In genomic region chr6:38910828-38911559, GRCm38 (mm10) we compare ENCODE assay signal across 8 mouse cellular contexts. TPM values are rescaled to one million over a fixed set of nuclear protein-coding genes. Genes with fewer than 3 reads are reported as not detected.
DNase-seq lines count a peak whose midpoint lies in the region; ATAC-seq lines count a peak whose summit lies in the region.

No protein-coding gene starts in this region.

- no peaks in the 10 kb centered on the region for H3K4me1 ChIP-seq in kidney, embryonic 14.5 days (ENCODE audit: control insufficient read depth, insufficient read depth, low read length)
- peaks cover 92% of the 10 kb centered on the region for H3K4me1 ChIP-seq in liver, embryonic 12.5 days

- peak; percentile 29; the same call in 1 of the 2 replicates for ATAC-seq in kidney, embryonic 14.5 days (ENCODE audit: low FRiP score, low TSS enrichment)
- peak; percentile 92 for ATAC-seq in liver, embryonic 12.5 days

- peak; percentile 48 to 60 for DNase-seq in CD8-positive naive resting alpha-beta T cell, adult 2 months (ENCODE audit: low read depth in 2 of 2, low spot score in 2 of 2)
- peak; percentile 64 for DNase-seq in T-cell, adult 2 months (ENCODE audit: low spot score)
- DNase-seq in cerebellum, postnatal 25 days, result peak; percentile 73 to 81
- peak; percentile 91 for DNase-seq in heart, adult 11 months
- peak; percentile 61 for DNase-seq in ovary, postnatal 36 days (ENCODE audit: low spot score)
- DNase-seq in urinary bladder, postnatal 14 days (ENCODE audit: low spot score), result peak; percentile 64

- no peaks in the 10 kb centered on the region for H3K9me3 ChIP-seq in kidney, embryonic 14.5 days (ENCODE audit: control insufficient read depth, low read length)
- no peaks in the 10 kb centered on the region for H3K9me3 ChIP-seq in liver, embryonic 12.5 days (replicated peaks)

- H3K27me3 ChIP-seq in kidney, embryonic 14.5 days (ENCODE audit: control insufficient read depth, insufficient read depth, low read length), result no peaks in the 10 kb centered on the region
- no peaks in the 10 kb centered on the region for H3K27me3 ChIP-seq in liver, embryonic 12.5 days (replicated peaks)

- H3K9ac ChIP-seq in kidney, embryonic 14.5 days (ENCODE audit: low read depth, low read length), result no peak overlapping the region
- peak overlapping the region; percentile 71 for H3K9ac ChIP-seq in liver, embryonic 12.5 days

- no peak overlapping the region for H3K4me3 ChIP-seq in kidney, embryonic 14.5 days (ENCODE audit: low read length)
- H3K4me3 ChIP-seq in liver, embryonic 12.5 days, result no peak overlapping the region

- H3K36me3 ChIP-seq in kidney, embryonic 14.5 days (ENCODE audit: control insufficient read depth, insufficient read depth, low read length), result no peaks in the 10 kb centered on the region
- H3K36me3 ChIP-seq in liver, embryonic 12.5 days, result no peaks in the 10 kb centered on the region

- H3K4me2 ChIP-seq in kidney, embryonic 14.5 days (replicated peaks; ENCODE audit: low read depth, low read length), result no peak overlapping the region
- peak overlapping the region; percentile 50 for H3K4me2 ChIP-seq in liver, embryonic 12.5 days

- 66% methylated on average over 3 of the region's 3 CpGs for WGBS in kidney, embryonic 14.5 days
- WGBS in liver, embryonic 12.5 days (ENCODE audit: insufficient replicate concordance), result 16% methylated on average over 3 of the region's 3 CpGs

- H3K27ac ChIP-seq in kidney, embryonic 14.5 days (ENCODE audit: low read depth, low read length), result no peak overlapping the region
- peak overlapping the region; percentile 100 for H3K27ac ChIP-seq in liver, embryonic 12.5 days

RNA-seq across cellular contexts. Expression of gene Hipk2, which starts 35.0 kb away (rescaled TPM):
- polyA plus RNA-seq in kidney, embryonic 14.5 days (2014; fragmentation: Nextera tagmentation; extraction: Ambion mirVana), result 31.0 and 33.6 TPM in 2 replicates
- polyA plus RNA-seq in liver, embryonic 12.5 days (2016; fragmentation: Nextera tagmentation; extraction: Ambion mirVana), result 26.8 and 28.9 TPM in 2 replicates

RNA-seq across cellular contexts. Expression of gene Tbxas1, which starts 35.8 kb away (rescaled TPM):
- 2.4 and 3.3 TPM in 2 replicates for polyA plus RNA-seq in kidney, embryonic 14.5 days (2014; fragmentation: Nextera tagmentation; extraction: Ambion mirVana)
- polyA plus RNA-seq in liver, embryonic 12.5 days (2016; fragmentation: Nextera tagmentation; extraction: Ambion mirVana), result 11.3 and 12.9 TPM in 2 replicates
